1 mouse cellular context compared by ENCODE assay signal in genomic region chr9:110682697-110683096, GRCm38 (mm10).
A peak's percentile ranks its signal among the peaks of the same experiment; 100 is the strongest.
TF ChIP-seq lines count a peak whose summit lies in the region.

No protein-coding gene starts in this region.

TF ChIP-seq in ES-E14, 5 proteins besides CTCF, POLR2A, EP300 and RAD21:
- TF ChIP-seq ZNF384 (IDR thresholded peaks at IDR 0.05; ENCODE audit: low read depth, low read length) = peak; percentile 58; the same call in 1 of the 2 replicates
TF ChIP-seq in ES-E14: peak in this region for 1; not testable (repeated sequence) for 4.
